Mouse (Mus musculus): ENCODE results near the gene Camk2n2. TPM values are rescaled to one million over a fixed set of nuclear protein-coding genes. Genes with fewer than 3 reads are reported as not detected.

Gene Camk2n2
- polyA plus RNA-seq, 1 experiment from 2014 or later: 0.10 TPM

DNA sequence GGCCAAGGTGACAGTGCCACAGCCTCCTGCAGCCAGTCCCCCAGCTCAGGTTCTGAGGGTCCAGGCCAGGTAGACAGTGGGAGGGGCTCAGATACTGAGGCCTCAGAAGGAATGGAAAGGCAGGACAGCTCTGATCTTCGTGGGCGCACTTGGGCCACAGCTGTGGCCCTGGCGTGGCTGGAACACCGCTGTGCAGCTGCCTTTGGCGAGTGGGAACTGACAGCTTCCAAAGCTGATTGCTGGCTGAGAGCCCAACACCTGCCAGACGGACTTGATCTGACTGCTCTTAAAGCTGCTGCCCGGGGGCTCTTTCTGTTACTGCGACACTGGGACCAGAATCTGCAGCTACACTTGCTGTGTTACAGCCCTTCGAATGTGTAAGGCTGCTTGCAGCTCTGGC lies 16.4 kb downstream of the Camk2n2 start:
- Histone ChIP-seq H3K4me2 (no peak overlapping the region), H3K36me3 (replicated peaks) (peaks cover 35% of the 10 kb centered on the region), H3K4me1 (replicated peaks) (peaks cover 9% of the 10 kb centered on the region; the same call in 1 of the 2 replicates), H3K27ac (replicated peaks) (no peak overlapping the region), H3K9me3 (replicated peaks) (no peaks in the 10 kb centered on the region), H3K9ac (no peak overlapping the region), H3K27me3 (0 out of 2 replicates have a peak, but pooled peaks cover 5% of the 10 kb centered on the region), H3K4me3 (replicated peaks) (no peak overlapping the region)
- ATAC-seq (ENCODE audit: insufficient read depth): no peak
- 78% methylated on average over 9 of the region's 9 CpGs for WGBS (ENCODE audit: insufficient replicate concordance)

DNA sequence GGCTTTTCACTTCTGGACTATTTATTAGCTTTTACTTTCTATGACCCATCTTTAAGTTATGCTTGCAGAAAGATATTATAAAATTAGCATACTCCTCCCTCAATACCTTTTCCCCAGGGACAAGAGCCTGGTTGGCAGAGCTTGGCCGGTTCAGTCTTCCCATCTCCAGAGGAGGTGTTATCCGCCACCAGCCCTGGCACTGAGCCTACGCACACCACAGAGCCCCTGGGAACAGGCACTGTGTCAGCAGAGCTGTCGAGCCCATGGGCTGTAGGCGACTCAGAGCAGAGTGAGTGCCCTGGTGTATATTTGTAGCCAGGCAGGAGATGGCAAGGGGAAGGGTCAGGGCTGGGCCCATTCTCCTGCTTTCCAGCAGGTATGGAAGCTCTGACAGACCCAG lies 20.6 kb downstream of the Camk2n2 start:
- Histone ChIP-seq H3K4me3 (replicated peaks) (no peak overlapping the region), H3K9ac (no peak overlapping the region), H3K4me2 (no peak overlapping the region), H3K36me3 (replicated peaks) (peaks cover 12% of the 10 kb centered on the region), H3K4me1 (replicated peaks) (peaks cover 18% of the 10 kb centered on the region), H3K27me3 (0 out of 2 replicates have a peak, but pooled peaks cover 8% of the 10 kb centered on the region), H3K27ac (replicated peaks) (no peak overlapping the region), H3K9me3 (replicated peaks) (no peaks in the 10 kb centered on the region)
- ATAC-seq (ENCODE audit: insufficient read depth): no peak
- 69% methylated on average over 5 of the region's 5 CpGs for WGBS (ENCODE audit: insufficient replicate concordance)

DNA sequence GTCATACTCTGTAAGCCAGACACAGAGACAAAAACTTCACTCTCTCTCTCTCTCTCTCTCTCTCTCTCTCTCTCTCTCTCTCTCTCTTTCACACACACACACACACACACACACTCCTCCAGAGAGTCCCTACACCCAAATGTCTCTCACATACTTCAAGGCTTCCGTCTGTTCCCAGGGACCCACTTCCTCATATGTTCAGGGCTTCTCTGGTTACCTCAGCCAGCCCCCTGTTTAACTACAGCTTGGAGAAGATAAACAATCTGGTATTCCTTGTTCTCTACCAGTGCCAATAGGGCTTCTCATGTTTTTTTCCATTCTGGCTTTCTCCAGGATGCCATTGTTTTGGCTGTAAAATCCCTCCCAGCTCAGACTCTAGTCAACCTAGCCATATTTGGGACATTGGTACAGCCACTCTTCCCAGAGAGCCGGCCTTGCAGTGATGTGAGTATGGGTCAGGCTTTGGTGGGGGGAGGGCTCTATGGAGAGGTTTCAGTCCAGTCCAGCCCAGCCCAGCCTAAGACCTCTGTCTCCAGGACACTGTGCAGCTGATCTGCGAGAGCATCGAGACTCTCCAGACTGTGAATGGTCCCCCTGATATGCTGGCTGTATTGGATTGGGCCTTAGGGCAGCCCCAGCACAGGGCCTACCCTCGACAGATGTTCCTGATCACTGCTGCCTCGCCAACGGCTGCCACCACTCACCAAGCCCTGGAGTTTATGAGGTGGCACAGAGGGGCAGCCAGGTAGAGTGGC lies 24.2 kb downstream of the Camk2n2 start:
- Histone ChIP-seq H3K4me1 (replicated peaks) (peaks cover 35% of the 10 kb centered on the region), H3K27ac (replicated peaks) (no peak overlapping the region), H3K9ac (no peak overlapping the region), H3K36me3 (replicated peaks) (no peaks in the 10 kb centered on the region), H3K4me2 (no peak overlapping the region), H3K9me3 (replicated peaks) (no peaks in the 10 kb centered on the region), H3K4me3 (replicated peaks) (no peak overlapping the region), H3K27me3 (peaks cover 35% of the 10 kb centered on the region)
- ATAC-seq (ENCODE audit: insufficient read depth): no peak
- 36% methylated on average over 7 of the region's 7 CpGs for WGBS (ENCODE audit: insufficient replicate concordance)

DNA sequence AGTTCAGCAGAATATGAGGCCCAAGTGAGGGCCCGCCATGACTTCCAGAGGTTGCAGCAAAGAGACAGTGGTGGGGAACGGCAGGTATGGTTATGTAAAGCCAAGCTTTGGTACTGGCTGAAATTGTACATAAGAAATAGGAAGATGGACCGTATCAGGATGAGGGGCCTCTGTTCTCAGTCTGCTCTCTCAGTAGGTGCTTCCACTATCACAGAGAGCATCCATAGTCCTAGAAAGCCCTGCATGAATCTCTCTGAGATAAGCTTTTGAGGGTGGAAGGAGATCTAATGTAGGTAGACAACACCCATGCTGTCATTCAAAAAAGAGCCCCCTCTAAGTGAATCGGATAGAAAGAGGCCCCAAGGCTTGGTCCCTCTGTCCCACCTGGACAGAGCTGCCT lies 25.4 kb downstream of the Camk2n2 start:
- no peak overlapping the region for H3K4me3 ChIP-seq (replicated peaks)
- H3K9me3 ChIP-seq (replicated peaks): no peaks in the 10 kb centered on the region
- H3K27ac ChIP-seq (replicated peaks): peak overlapping the region; percentile 45; the same call in 1 of the 2 replicates
- 38% methylated on average over 4 of the region's 4 CpGs for WGBS (ENCODE audit: insufficient replicate concordance)
- H3K27me3 ChIP-seq: peaks cover 45% of the 10 kb centered on the region
- peak overlapping the region; percentile 48 for H3K4me2 ChIP-seq
- ATAC-seq (ENCODE audit: insufficient read depth): peak; percentile 58
- H3K9ac ChIP-seq: no peak overlapping the region
- H3K4me1 ChIP-seq (replicated peaks): peaks cover 43% of the 10 kb centered on the region
- H3K36me3 ChIP-seq (replicated peaks): no peaks in the 10 kb centered on the region

DNA sequence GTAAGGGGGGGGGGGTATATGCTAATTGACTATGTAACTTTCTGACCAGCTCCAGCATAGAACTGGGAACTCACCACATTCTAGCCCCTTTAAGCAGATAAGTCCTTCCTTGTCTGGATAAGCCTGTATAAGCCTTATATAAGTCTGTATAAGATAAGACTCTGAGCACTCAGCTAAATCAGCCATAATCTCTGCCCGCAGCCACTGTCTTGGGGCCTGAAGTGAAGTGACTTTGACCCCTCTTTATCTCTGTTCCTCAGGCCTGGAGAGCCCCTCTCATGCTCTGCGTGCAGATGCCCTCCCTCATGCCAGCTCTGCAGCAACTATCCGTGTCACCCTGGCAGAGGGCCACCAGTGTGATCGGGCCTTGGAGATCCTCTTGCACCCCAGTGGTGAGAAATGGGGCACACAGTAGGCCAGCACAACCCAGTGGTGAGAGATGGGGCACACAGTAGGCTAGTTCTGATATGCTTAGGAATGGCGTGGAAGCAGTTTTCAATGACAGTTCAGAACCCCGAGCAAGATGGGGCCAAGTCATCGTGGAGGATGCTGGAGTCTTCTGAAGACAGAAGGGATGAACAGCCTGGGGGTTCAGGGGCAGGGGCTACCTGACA lies 25.9 kb downstream of the Camk2n2 start:
- WGBS (ENCODE audit: insufficient replicate concordance): 23% methylated on average over 7 of the region's 7 CpGs
- no peak overlapping the region for H3K4me3 ChIP-seq (replicated peaks)
- H3K27ac ChIP-seq (replicated peaks): peak overlapping the region; percentile 45; the same call in 1 of the 2 replicates
- H3K9ac ChIP-seq: no peak overlapping the region; the same call in 1 of the 2 replicates
- peak overlapping the region; percentile 48 for H3K4me2 ChIP-seq
- H3K4me1 ChIP-seq (replicated peaks): peaks cover 49% of the 10 kb centered on the region
- peaks cover 48% of the 10 kb centered on the region for H3K27me3 ChIP-seq
- no peaks in the 10 kb centered on the region for H3K9me3 ChIP-seq (replicated peaks)
- peak; percentile 91 for ATAC-seq (ENCODE audit: insufficient read depth)
- no peaks in the 10 kb centered on the region for H3K36me3 ChIP-seq (replicated peaks)

DNA sequence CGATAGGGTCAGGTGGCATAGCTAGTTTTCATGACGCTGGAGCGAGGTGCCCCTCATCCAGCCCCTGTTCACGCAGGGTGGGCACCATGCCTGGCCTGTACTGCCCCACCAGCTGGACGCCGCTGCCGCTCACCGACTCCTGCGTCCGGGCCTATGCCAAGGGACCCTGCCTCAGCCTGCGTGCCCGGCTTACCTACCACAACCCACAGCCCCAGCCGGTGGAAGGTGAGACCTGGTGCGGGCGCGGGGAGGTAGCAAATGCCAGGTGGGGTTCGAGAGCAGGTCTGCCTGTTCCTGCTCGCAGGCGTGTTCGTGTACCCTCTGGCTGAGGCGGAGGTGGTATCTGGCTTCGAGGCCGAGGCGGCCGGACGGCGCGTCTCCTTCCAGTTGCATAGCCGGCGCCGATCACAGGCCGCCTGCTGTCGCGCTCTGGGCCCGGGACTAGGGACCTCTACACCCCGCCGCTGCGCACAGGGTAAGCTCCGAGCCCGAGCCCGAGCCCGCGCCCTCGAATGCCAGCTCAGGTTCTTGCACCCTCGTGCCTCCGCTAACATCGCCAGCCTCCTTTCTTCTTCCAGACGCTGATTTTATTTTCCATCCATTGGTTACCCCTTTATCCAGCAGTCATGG lies 29.9 kb downstream of the Camk2n2 start:
- Histone ChIP-seq H3K36me3 (replicated peaks) (no peaks in the 10 kb centered on the region), H3K4me3 (replicated peaks) (0 out of 2 replicates have a peak overlapping the region, but pooled peaks have one; percentile 4), H3K27me3 (peaks cover 76% of the 10 kb centered on the region), H3K4me1 (replicated peaks) (peaks cover 48% of the 10 kb centered on the region), H3K27ac (replicated peaks) (no peak overlapping the region), H3K9me3 (replicated peaks) (no peaks in the 10 kb centered on the region), H3K4me2 (peak overlapping the region; percentile 68), H3K9ac (no peak overlapping the region)
- ATAC-seq (ENCODE audit: insufficient read depth): no peak
- WGBS (ENCODE audit: insufficient replicate concordance): 5% methylated on average over 48 of the region's 48 CpGs

DNA sequence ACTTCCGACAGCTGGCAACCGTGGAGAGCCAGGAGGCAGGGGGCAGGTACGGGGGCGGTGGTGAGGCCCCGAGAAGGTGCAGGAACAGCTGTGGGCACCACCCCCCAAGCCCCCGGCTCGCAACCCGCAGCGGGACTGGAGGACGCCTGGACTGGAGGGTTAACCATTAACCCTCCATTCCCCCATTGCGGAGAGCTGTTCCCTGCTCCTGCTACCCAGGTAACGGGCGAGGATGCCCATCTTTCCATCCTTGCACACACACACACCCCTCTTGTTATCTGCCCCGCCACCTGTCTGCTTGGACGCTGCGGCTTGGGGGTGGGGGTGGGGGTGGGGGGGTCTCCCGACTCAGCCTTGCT lies 30.4 kb downstream of the Camk2n2 start:
- no peaks in the 10 kb centered on the region for H3K36me3 ChIP-seq (replicated peaks)
- no peak overlapping the region for H3K27ac ChIP-seq (replicated peaks)
- ATAC-seq (ENCODE audit: insufficient read depth): no peak
- H3K4me1 ChIP-seq (replicated peaks): peaks cover 42% of the 10 kb centered on the region
- H3K27me3 ChIP-seq: peaks cover 80% of the 10 kb centered on the region
- H3K9ac ChIP-seq: no peak overlapping the region
- 1% methylated on average over 17 of the region's 17 CpGs for WGBS (ENCODE audit: insufficient replicate concordance)
- H3K4me3 ChIP-seq (replicated peaks): peak overlapping the region; percentile 40
- peak overlapping the region; percentile 68 for H3K4me2 ChIP-seq
- no peaks in the 10 kb centered on the region for H3K9me3 ChIP-seq (replicated peaks)

DNA sequence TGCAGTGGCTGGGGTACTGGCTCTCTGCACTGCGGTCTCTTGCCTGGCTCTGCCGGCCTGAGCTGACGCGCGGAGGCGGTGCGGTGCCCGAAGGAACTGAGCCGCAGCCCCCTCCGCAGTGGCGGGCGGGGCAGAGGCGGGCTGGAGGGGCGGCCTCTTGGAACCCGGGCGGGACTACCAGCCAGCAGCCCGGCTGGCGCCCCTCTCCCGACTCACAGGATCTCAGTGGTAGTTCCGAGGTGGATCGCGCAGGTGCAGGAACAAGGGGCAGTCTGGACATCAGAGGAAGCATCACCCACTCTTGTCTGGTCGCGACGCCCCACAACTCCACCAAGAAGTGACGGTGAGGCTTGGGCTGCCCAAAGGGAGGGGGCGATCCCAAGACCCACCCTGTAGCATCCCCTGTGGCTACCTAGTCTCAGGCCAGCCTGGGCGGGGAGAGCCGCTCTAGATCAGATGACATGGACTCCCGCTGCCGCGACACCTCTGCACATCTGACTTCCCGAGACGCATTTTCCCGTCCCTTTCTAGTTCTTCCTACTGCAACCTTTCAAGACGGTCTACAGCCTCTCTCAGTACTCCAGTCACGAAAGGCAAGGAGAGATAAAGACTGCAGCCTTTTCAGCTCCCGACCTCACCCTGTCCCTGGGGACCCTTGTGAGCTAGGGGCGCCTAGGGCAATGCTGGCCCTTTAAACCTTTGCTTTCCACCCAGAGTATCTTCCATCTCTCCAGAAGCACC lies 31.0 kb downstream of the Camk2n2 start:
- Histone ChIP-seq H3K4me3 (replicated peaks) (peak overlapping the region; percentile 40), H3K27me3 (peaks cover 85% of the 10 kb centered on the region), H3K9me3 (replicated peaks) (no peaks in the 10 kb centered on the region), H3K4me1 (replicated peaks) (peaks cover 37% of the 10 kb centered on the region), H3K4me2 (peak overlapping the region; percentile 68), H3K9ac (no peak overlapping the region), H3K36me3 (replicated peaks) (no peaks in the 10 kb centered on the region), H3K27ac (replicated peaks) (no peak overlapping the region)
- no peak for ATAC-seq (ENCODE audit: insufficient read depth)
- under 1% methylated on average over 39 of the region's 39 CpGs for WGBS (ENCODE audit: insufficient replicate concordance)

DNA sequence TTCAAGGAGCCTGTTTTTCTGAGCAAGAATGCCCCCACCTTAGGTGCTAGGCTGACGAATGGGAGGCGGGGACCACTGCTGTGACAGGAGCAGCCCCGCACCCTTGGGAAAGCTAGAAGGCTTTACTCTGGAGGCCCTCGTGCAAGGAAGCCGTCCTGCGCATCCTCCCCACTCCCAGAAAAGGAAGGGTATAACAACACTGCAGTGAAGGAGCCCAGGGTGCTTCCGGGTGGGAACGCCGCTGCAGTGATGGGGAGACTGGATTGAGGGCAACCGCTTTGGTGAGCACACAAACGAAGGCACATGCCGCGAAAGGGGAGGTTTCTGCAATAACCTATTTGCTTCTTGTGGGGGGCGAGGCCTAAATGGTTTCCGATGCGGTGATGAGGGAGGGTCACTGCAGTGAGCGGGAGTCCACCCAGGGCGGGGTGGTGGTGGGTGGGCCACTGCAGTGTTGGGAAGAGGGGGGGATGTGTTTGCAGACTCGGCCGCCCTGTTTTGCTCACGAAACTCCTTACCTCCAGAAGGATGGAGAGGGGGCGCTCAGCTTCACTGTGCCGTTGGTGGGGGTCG lies 31.6 kb downstream of the Camk2n2 start, which contains the start of gene Vwa5b2:
Vwa5b2 (plus strand) TSS at position 106 of the 573 bp plus-strand sequence.
- no peak within 1 kb of the TSS for H3K9ac ChIP-seq
- peaks cover 89% of the 10 kb centered on the region for H3K27me3 ChIP-seq
- no peaks in the 10 kb centered on the region for H3K36me3 ChIP-seq (replicated peaks)
- H3K27ac ChIP-seq (replicated peaks): no peak within 1 kb of the TSS
- H3K9me3 ChIP-seq (replicated peaks): no peaks in the 10 kb centered on the region
- peaks cover 30% of the 10 kb centered on the region for H3K4me1 ChIP-seq (replicated peaks)
- no peak for ATAC-seq (ENCODE audit: insufficient read depth)
- H3K4me3 ChIP-seq (replicated peaks): peak within 1 kb of the TSS; percentile 40
- peak within 1 kb of the TSS; percentile 68 for H3K4me2 ChIP-seq
- WGBS (ENCODE audit: insufficient replicate concordance): 3% methylated on average over 24 of the region's 24 CpGs

All from liver, embryonic 15.5 days (tissue).